Mouse (Mus musculus) erythroblast, embryonic 14.5 days (primary cell): ENCODE measurements around the gene Aida.

ENCODE experiments used
- GATA1 ChIP-seq: IDR thresholded peaks from 2 replicates; pipeline ENCODE4 v1.6.1; 2012; ENCODE audit warnings: low read length, inconsistent platforms, mixed read lengths
- TAL1 ChIP-seq: IDR thresholded peaks from 3 replicates; pipeline ENCODE4 v1.6.1; 2012; ENCODE audit warnings: low read length, inconsistent platforms, mixed read lengths

DNA sequence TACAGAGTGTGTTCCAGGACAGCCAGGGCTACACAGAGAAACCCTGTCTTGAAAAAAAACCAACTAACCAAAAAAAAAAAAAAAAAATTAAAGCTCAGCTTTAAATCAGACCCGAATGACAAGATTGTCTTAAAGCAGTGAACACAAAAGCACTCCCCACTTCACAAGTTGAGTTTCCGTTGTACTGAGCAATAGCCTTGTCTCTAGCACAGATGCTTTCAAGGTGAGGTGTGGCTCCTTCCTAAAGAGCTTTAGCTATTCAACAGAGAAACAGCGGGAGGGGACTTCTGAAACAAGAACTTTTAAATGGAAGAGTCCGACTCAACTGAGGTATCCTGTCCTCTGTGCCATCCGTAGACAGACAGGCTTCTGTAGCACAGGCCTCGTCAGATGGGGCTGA is 28.0 kb downstream of the Aida start:
- TF ChIP-seq GATA1, result no peak
- TF ChIP-seq TAL1, result no peak
